Mouse (Mus musculus): ENCODE measurements around the gene Ssbp3.

Ssbp3 gene

DNA sequence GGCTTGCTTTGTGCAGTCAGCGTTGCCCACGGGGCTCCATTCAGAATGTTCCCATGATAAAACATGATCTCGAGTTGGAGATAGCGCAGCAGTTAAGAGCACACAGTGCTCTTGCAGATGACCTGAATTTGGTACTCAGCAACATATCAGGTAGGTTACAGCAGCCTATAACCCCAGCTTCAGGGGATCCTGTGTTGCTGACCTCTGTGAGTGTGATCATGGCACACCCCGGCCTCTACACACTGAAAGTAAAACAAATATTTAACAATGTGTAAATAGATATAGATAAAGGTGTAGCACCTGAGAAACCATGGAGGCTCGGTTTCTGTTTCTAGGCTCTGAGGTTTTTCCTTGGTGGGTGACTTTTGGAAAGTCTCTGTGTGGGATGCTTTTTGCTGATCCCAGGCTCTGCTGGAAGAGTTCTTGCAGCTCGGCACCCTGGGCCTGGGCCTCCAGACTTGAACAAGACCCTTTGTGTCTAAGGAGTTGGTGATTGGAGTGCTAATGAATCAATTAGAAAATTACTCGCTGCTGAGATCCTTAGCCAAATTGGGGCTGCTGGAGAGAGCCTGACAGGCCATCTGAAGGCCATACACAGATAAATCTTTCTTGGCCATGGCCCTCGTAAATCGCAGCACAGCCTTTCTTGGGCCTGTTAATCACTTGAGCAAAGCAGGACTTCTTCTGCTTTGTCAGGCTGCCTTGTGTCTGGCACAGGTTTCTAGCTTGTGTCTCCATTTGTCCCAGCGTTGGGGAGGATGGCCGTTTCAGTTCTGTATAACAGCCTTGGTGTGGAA is 49.2 kb downstream of the Ssbp3 start:
- no peak for DNase-seq (ENCODE audit: low read depth, low spot score)

DNA sequence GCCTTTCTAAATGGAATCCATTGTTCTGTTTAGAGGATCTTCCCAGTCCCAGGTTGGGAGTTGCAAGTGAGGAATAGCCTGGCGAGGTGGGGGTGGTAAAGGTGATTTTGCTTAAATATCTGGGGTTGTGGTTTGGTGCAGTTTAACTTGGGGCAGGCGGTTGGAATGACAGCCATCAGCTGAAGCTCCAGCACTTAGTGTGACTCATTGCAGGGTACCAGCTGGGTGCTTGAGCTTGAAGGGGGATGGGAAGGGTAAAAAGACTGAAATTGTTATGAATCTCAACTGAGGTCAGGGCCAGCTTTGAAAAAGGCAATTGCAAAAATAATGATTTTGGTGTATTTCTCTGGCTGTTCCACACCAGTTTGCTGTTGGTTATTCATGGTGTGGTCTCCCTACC is 50.0 kb downstream of the Ssbp3 start:
- DNase-seq (ENCODE audit: low read depth, low spot score), result no peak

DNA sequence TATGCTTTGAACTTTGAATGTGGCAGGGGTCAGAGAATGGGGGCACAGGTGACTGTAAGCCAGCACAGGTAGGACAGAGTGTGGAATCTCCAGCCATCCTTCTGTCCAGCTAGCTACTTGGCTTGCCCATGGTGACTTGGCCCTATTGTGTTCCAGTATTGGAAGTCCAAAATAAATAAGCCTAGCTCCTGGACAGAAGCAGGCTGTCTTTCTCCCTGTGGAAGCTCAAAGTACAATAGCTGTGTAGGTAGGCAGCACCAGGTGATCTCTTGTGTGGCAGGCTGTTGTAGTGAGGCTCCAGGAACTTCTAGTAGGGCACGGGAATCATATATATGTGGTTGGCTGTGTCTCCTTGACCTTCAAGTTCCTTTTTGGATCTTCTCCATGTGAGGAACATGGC is 50.8 kb downstream of the Ssbp3 start:
- no peak for DNase-seq (ENCODE audit: low read depth, low spot score)

DNA sequence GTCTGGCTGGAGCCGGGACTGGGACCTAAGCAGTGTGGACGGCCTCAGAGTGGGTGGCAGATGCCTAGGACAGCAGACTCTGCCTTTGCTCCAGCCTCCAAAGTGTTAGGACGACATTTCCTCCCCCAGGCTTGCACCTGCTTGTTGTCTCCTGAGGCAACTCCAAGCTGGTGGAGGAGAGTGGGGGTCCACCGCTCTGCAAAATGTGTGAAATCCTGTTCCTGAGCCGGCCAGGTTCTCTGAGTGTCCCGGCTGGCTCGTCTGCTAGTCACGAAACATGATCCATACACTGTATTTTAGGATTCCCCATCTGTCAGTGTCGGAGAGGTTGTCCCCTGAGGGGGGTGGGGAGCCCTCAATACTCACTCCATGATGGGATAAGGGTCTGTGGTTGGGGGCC is 53.9 kb downstream of the Ssbp3 start:
- no peak for DNase-seq (ENCODE audit: low read depth, low spot score)

DNA sequence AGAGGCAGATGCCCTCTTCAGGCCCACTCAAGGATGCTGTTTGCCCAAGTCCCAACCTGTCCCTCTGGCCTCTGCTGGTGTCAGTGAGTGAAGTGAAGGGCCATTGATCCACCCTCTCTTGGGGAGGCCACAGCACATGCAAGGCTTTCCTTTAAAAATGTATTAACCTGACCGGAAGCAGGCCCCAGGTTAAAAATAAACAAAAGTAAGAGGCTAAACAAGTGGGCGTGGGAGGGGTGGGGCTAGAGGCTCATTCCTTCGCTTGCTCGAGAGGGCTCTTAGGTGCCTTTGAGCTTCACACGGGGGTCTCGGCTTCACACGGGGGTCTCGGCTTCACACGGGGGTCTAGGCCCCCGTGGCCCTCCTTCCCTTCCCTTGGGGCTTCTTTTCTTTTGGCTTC is 54.5 kb downstream of the Ssbp3 start:
- DNase-seq (ENCODE audit: low read depth, low spot score), result no peak

DNA sequence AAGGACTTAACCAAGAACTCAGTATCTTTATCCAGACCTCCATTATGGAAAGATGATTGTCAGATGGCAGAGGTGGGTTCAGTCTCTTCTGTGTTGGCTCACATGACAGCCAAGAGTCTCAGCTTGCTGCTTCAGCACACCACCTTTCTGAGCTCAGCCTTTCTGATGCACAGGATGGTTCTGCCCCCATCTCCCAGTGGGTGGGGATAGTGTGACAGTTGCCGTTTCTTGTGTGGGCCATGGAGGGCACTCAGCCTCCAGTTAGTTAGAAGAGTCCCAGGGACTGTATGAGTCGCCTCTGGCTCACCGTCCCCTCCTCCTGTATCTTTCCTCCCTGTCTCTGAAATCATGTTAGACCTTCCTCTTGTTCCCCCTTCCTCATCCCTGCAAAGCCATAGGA is 55.9 kb downstream of the Ssbp3 start:
- no peak for DNase-seq (ENCODE audit: low read depth, low spot score)

DNA sequence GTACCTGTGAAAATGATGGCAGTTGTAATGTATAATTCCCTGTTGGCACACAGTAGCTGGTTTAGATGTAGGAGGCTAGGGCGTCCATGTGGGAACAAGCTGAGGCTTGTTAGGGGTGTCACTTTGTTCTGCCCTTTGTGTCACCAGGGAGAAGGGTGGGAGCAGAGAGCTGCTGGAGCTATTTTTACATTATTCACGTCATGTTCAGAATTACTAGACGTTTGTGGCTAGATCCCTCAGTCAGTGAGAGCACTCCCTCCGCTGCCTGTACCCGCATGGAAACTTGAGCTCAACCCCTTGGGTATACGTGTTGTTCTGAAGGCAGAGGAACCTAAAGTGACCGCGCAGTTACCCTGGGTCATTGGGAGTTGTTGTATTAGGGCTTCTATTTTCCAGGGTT is 58.4 kb downstream of the Ssbp3 start:
- no peak for DNase-seq (ENCODE audit: low read depth, low spot score)

DNA sequence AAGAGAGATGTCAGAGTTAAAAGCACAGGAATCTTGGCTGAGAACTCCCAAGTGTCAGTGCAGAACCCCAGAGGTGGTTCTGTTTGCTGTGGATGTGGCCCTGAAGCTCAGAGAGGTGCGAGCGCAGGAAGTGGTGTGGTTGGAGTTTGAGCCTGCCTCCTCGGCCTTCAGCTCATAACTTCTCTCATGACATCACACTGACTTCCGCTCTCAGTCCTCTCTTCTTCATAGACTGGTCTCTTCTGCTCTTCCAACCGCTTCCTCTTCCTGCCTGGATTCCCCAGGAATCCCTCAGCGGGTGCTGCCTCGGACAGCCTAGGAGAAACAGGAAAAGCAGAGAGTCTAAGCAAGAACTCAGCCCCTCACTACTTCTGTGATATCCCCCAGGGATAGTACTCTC is 60.3 kb downstream of the Ssbp3 start:
- DNase-seq (ENCODE audit: low read depth, low spot score), result no peak

DNA sequence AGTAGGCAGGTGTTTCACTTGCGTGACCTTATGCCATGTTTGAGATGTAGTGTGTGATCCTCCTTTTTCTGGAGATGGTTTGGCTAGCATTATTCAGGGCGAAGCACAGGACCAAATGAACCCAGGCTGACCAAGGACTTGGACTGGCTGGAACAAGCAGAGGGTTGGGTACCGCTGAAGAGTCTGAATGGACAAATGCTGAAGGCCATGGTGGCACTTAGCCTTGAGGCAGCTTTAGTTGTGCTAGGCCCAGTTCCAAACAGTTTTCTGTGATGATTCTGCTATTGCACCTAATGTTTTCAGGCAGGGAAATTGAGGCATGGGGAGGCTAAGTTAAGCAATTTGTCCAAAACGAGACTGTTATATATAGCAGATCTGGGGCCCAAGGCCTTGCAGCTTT is 61.6 kb downstream of the Ssbp3 start:
- DNase-seq (ENCODE audit: low read depth, low spot score), result no peak

DNA sequence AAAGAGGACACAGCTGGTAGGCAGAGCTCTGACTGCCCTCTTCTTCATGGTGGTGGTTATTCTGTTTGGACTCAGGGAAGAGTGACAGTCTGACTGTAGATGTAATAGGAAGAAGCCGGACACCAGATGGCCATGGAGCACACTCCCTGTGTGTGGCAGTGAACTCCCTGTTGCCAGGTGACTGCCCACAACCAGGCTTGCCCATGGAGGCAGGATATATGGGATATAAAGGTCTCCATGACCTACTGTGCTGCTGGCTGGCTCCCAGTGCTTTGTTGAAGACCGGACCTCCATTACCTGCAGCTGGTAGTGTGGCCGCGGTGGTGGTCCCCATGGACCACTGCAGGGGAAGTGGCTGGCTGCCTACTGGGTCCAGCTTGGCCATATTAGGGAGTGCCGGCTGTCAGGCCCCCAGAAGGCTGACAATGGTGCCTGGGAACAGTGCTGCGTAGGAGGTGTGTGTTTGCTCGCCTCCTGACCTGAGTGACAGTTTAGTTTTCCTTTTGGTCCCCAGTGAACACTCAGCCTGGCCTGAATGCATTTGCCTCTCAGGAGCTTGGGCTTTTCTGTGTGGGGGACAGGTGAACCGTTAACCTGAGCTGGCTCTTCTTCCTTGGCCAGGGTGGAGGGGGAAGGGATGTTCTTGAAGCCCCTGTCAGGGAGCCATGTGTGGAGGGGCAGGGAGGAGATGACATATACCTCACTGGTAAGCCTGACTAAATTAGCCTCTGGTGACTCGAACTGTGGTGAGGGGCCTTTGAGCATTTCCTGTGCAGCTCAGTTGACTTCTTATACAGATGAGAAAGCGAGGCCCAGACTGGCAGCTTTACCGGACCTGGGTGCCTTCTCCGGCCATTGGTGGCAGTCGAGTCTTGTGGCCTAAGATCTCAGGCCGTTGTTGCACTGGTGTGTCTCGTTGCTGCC is 62.2 kb downstream of the Ssbp3 start:
- DNase-seq (ENCODE audit: low read depth, low spot score), result no peak

DNA sequence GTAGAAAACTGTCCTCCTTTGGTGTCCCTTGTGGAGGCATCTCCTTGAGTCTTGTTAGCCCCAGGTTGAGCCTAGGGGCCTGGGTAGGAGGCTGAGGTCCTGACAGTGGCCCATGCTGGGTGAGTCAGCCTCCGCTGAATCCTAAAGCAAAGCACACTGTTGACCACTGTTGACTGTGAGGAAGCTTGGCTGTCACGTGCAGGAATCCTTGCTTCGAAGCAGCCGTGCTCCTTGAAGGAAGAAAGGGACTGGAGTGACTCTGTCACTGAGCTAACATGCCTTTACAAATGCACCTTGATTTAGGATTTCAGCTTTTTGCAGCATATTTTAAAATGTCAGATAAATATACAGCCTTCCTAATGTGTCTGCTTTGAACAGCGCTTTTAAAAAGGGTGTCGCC is 64.8 kb downstream of the Ssbp3 start:
- no peak for DNase-seq (ENCODE audit: low read depth, low spot score)

DNA sequence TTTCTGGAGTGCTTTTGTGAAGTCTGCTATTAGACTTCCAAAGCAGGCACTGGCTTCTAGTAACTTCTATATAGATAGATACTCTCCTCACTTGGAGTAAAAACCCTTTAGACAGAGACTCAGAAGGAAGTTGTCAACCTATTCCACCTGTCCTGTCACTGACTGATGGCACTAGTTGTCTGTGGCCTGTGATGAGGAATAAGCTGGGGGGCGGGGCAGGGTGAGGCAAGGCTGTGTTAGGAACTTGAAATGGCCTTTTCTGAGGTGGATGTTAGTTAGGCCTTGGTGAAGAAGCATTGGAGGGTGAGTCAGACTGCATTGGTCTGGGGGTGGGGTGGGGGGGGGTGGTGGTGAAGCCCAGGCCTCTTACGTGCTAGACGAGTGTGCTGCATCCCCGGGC is 65.4 kb downstream of the Ssbp3 start:
- no peak for DNase-seq (ENCODE audit: low read depth, low spot score)

DNA sequence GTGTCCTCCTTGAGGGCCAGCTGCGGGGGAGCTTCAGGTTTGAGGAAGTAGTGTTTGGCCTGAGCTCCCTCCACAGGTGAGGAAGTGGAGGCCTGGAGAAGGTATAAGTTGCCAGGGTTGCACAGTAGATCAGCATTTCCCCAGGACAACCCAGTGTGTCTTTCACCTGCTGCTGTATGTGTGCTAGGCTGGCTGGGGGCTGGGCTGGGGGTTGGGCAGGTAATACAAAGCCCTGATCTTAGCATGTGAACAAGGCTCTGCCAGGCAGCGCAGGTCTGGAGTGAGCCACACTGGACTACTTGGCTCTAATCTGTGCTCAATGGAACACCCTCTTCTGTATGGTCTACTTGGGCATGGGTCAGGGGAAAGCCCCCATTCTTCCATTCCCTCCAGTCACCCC is 66.1 kb downstream of the Ssbp3 start:
- no peak for DNase-seq (ENCODE audit: low read depth, low spot score)

DNA sequence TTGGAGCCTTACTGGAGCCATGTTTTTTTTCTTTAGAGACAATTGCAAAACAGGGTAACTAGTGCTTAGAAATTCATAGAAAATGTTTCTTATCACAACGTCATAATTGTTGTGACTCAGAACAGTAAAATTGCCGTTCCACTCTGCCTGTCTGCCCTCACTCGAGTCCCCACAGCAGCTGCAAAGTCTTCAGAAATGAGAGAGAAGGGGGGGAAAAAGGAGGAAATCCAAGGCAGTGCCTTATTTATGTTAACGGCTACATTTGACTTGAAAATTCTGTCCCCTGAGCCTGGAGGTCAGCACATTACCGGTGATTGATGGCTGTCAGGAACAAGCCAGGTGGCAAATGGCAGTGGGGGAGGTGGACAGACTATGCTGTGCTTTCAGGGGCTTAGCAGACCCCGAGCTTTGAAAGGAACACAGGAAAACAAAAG is 66.7 kb downstream of the Ssbp3 start:
- peak; percentile 64 for DNase-seq (ENCODE audit: low read depth, low spot score)

DNA sequence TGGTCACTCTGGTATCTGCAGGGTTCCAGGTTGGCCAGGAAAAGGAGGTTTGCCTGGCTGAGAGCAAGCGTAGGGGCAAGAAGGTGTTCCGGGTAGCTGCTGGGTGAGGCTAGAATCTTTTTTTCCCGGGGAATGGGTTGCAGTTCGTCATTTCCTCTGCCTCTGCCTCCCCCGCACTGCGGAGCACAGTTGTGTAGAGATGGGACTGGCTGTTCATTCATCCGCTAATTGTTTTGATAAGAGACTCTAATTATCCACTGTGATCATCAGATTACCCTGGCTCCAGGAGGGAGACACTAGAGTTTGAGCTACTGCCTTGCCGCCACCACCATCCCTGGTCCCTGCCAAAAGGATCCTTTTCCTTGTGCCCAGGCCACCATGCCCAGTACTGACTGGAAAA is 67.9 kb downstream of the Ssbp3 start:
- no peak for DNase-seq (ENCODE audit: low read depth, low spot score)

DNA sequence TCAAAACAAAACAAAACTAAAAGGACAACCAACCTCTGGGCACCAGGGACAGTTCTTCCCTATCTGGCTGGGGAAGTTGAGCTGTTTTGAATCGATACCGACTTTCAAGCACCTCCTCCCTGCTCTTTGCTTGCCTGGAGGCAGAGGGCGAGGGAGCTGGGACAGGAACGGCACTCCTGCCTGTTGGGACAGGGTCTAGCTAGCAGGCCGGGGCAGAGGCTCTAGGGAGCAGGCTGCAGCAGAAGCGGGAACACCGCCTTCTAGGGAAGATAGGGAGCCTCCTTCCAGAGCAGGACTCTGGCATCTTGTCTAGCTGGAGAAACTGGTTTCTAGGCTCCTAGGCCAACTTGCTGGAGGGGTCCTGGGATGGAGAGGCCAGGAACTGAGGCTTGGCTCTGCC is 70.2 kb downstream of the Ssbp3 start:
- DNase-seq (ENCODE audit: low read depth, low spot score), result no peak

DNA sequence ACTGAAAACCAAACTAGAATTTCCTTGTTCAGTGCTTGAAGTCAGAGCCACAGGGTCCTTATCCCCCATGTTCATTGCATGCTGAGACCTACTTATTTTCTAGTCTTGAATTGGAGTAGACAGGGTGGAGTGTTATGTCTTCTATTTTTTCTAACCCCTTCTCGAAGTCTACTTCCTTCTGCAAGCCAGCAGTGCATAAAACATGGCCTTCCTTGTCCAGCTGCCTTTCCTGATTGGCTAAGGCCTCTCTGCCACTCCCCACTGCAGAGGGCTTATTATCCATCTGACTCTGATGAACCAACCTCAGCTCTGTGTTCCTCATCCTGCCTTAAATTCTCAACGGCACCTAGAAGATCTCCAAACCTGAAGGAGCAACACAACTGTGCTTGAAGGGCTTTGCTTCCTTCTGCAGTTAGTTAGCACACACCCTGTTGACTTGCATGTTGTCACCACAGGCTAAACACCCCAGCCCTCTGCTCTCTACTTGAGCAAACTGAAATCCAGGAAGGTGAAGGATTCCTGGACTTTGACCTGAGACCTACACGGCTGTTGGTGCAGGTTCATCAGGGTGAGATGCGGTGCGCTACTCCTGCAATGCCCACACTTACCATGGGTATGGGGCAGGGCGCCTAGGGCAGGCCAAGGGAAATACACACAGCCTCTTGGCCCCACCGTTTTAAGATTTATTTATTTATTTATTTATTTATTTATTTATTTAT is 71.0 kb downstream of the Ssbp3 start:
- DNase-seq (ENCODE audit: low read depth, low spot score), result no peak

DNA sequence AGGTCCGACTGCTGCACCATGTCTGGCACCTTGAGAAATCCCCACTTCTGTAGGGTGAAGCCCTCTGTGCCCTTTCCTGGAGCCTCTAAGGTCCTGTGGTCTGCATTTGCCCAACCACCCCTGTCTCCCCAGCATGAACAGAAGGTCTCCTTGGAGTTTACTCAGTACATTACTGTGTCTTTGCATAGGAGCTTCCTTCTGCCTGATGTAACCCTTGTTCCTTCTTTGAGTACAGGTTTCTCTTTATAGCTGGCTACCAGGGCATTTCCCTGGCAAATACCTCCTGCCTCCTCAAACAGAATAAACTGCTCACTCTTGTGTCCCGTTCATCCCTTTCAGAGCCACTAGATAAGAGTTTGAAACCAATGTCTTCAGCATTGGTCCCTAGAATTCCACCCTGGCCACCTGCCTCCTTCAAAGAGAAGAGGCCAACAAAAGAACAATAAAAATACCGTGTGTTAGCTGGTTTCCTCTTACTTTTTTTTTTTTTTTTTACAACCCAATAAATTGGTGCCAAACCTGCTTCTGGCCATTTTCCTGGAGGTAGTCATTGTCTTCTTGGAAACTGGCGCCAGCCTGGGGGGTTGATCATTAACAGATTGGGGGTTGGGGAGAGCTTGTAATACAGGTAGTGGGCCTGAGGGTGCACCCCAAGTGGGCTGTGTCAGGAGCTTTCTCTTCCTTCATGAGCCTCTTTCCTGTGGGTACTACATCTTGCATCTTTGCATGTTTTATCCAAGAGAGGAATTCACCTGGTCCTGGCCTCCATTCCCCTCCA is 72.0 kb downstream of the Ssbp3 start:
- no peak for DNase-seq (ENCODE audit: low read depth, low spot score)

DNA sequence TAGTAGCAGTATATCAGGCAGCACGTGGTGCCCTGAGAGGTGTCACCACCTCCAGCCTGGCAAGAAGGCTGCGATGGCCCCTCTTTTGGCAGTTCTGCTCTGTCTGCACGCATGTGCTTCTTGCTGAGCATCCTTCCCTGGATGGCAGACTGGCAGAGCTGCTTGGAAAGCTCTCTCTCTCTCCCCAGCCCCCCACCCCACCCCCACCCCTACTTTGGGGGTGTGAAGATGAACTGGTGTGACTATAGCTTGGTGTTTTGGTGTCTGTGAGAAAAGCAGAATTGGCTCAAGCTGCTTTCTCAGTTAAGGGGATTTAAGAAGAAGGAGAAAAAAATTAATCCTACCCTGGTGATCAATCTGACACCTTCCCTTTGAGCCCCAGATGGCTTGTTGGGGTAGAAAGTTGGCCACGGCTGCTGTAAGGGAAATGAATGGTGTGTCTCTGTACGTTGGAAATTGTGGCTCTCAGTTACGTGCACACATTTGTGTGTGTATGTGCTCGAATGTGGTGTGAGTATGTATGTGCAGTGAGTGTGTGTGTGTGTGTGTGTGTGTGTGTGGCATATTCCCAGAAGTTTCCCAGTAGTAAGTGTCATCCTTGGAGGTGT is 73.5 kb downstream of the Ssbp3 start:
- DNase-seq (ENCODE audit: low read depth, low spot score), result no peak

DNA sequence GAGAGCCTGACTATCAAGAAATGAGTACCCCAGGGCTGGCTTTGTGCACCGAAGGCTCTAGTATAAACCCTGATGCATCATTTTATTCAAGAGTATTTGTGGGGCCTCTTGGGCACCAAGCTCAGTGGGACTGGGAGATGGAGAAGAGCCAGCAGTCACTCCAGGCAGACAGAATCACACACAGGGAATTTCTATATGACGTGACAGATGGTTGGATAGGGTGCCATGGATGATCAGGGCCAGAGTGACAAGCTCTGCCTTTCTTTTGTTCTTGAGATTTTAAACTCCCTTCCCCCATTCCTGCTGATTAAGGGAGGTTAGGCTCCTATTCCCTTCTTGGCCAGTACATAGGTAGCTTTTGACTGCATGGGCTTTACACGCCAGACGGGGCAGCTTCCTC is 74.8 kb downstream of the Ssbp3 start:
- DNase-seq (ENCODE audit: low read depth, low spot score), result no peak
